In the genomic region with DNA sequence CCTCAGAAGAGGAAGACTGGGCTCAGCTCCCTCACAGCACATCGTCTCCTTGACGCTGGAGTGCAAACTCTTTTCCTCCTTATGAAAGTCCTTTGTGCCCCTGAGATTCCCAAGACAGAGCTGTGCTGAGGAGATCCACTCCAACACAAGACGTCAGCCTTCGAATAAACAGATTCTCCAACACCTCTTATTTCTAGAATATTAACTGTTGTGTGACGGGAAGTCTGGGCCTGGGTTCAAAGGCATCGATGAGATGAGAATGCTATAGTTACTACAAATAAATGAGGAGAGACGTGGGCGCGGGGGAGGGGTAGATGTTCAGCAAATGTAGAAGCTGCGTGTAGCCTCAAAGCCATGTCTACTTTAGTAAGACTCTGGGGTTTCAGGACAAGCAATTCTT, we compare ENCODE assay signal across 24 mouse cellular contexts.
A peak's percentile ranks its signal among the peaks of the same experiment; 100 is the strongest.
DNase-seq lines count a peak whose midpoint lies in the region; ATAC-seq lines count a peak whose summit lies in the region.
"Had no signal": no experiment of that assay in that cellular context is flagged by ENCODE, and none has a peak within 500 bp of the region (broad histone marks: within the 10 kb centered on the region; RNA-seq: fewer than 3 reads in every experiment).

No protein-coding gene starts in this region.

- WGBS in lung, embryonic 16.5 days: 41% methylated on average over 10 of the region's 10 CpGs

- no peak overlapping the region for H3K9ac ChIP-seq in lung, embryonic 16.5 days (ENCODE audit: low read length)
- H3K9ac ChIP-seq: embryonic facial prominence, embryonic 12.5 days; embryonic facial prominence, embryonic 15.5 days; forebrain, postnatal 0 days; hindbrain, embryonic 13.5 days had no signal

- H3K27ac ChIP-seq in lung, embryonic 16.5 days (ENCODE audit: low read length): 0 out of 2 replicates have a peak overlapping the region, but pooled peaks have one; percentile 29
- H3K27ac ChIP-seq: embryonic facial prominence, embryonic 12.5 days; embryonic facial prominence, embryonic 15.5 days; hindbrain, embryonic 10.5 days; hindbrain, embryonic 13.5 days; hindbrain, postnatal 0 days had no signal

- H3K4me2 ChIP-seq in lung, embryonic 16.5 days (ENCODE audit: low read depth, low read length): no peak overlapping the region
- H3K4me2 ChIP-seq: embryonic facial prominence, embryonic 12.5 days; embryonic facial prominence, embryonic 15.5 days; heart, embryonic 11.5 days; hindbrain, embryonic 13.5 days had no signal

- peak; percentile 73 for DNase-seq in heart, adult 11 months
- no peak for DNase-seq in heart, postnatal 4 days
- no peak for DNase-seq in lung, adult 18-20 months
- DNase-seq in lung, postnatal 4 days: peak; percentile 39 to 52
- DNase-seq in embryo, embryonic 10 days (ENCODE audit: low spot score): no peak
- DNase-seq: adrenal gland, postnatal 10 days; adrenal gland, postnatal 36 days; cerebellum, adult 18-20 months; cerebellum, adult 9-10 months; cerebellum, postnatal 14 days; forebrain, postnatal 0 days; gastrocnemius, postnatal 36 days had no signal

- H3K4me1 ChIP-seq in lung, embryonic 16.5 days (replicated peaks; ENCODE audit: control insufficient read depth, insufficient read depth, low read length): peaks cover 4% of the 10 kb centered on the region
- H3K4me1 ChIP-seq: embryonic facial prominence, embryonic 12.5 days; hindbrain, embryonic 10.5 days; hindbrain, embryonic 13.5 days had no signal

- no peaks in the 10 kb centered on the region for H3K36me3 ChIP-seq in lung, embryonic 16.5 days (ENCODE audit: control insufficient read depth, insufficient read depth, low read length)
- H3K36me3 ChIP-seq: embryonic facial prominence, embryonic 12.5 days; embryonic facial prominence, embryonic 15.5 days; G1E; hindbrain, embryonic 10.5 days; hindbrain, embryonic 13.5 days had no signal

- no peak overlapping the region for H3K4me3 ChIP-seq in lung, embryonic 16.5 days (ENCODE audit: low read length)
- H3K4me3 ChIP-seq: embryonic facial prominence, embryonic 12.5 days; embryonic facial prominence, embryonic 15.5 days; hindbrain, embryonic 10.5 days; hindbrain, embryonic 13.5 days had no signal

- peak; percentile 86 for ATAC-seq in lung, embryonic 16.5 days (ENCODE audit: low read depth)
- ATAC-seq: forebrain, embryonic 14.5 days; forebrain, postnatal 0 days; hindbrain, postnatal 0 days; inflammation-experienced regulatory T-cells, adult 6 months; Patski had no signal

- no peaks in the 10 kb centered on the region for H3K9me3 ChIP-seq in lung, embryonic 16.5 days (ENCODE audit: control insufficient read depth, low read length)
- H3K9me3 ChIP-seq: embryonic facial prominence, embryonic 12.5 days; embryonic facial prominence, embryonic 15.5 days; G1E; hindbrain, embryonic 10.5 days; hindbrain, embryonic 13.5 days had no signal

- no peaks in the 10 kb centered on the region for H3K27me3 ChIP-seq in lung, embryonic 16.5 days (ENCODE audit: control insufficient read depth, insufficient read depth, low read depth, low read length)
- H3K27me3 ChIP-seq: CH12.LX; embryonic facial prominence, embryonic 12.5 days; embryonic facial prominence, embryonic 15.5 days; hindbrain, embryonic 13.5 days; Patski had no signal

Comparison
In these comparisons a context has a peak if more than half of its experiments do, and no peak if none do; other contexts are left out.
1. DNase-seq: peak in heart, adult 11 months (single experiment) and lung, postnatal 4 days (2 of 2); none in heart, postnatal 4 days (single experiment), lung, adult 18-20 months (0 of 2) and embryo, embryonic 10 days (single experiment).